Mouse (Mus musculus) activated CD4-positive, CD25-positive, alpha-beta regulatory T cell (primary cell): ENCODE results near the gene Gm30191. TPM values are rescaled to one million over a fixed set of nuclear protein-coding genes. Genes with fewer than 3 reads are reported as not detected.

Experiments
- polyA plus RNA-seq, 2 experiments: library from polyadenylated mRNA; unstranded; fragments of 100-300 nt; shearing (Covaris generic); gene quantifications; one replicate each; pipeline ENCODE4 v1.2.1; 2017

The Gm30191 gene
- not detected for polyA plus RNA-seq

DNA sequence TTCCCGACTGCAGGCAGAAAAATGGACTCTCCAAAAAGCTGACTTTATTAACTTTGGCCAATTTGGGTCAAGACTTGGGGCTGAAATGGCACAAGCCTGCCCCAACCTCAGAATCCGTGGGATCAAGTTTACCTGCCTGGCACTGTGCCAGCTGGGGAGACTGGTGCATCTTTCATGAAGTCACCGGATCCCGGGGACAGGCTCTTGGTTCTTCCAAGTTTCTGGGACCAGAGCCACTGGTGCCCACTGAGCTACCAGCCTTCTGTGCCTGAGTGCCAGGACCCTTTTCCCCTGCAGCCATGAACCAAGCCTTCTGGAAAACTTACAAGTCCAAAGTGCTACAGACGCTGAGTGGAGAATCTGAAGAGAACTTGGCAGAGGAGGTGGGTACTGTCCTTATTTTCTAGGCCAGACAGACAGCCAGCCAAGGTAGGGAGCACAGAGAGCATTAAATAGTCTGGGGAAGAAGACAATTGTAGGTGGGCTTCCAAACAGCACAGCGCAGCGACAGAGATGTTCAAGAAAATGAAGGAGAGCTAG, at the start of gene Gm30191:
Gene Gm30191 (plus strand): TSS at position 217 of the 540 bp plus-strand sequence.

DNA sequence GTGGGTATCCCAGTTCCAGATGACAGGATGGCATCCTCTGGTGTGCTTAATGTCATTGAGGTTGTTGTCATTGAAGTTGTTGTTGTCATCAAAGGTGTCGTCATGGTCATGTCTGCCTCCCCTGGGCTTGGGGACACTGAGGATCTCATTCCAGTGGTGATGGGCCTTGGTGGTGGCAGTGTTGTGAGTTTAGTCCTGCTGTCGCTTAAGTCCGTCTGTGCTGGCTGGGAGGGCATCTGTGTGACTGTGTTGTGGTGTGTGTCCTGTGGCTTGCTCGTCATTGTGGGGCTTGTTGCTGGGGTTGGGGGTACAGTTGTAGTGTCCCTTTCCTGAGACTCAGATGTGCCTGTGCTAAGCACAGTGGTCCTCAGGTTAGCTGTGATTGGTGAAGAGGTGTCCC, 43.8 kb upstream of the Gm30191 start, which contains the start of gene Gm7534:
Gene Gm7534 (minus strand): TSS at position 101 of the 400 bp plus-strand sequence.

DNA sequence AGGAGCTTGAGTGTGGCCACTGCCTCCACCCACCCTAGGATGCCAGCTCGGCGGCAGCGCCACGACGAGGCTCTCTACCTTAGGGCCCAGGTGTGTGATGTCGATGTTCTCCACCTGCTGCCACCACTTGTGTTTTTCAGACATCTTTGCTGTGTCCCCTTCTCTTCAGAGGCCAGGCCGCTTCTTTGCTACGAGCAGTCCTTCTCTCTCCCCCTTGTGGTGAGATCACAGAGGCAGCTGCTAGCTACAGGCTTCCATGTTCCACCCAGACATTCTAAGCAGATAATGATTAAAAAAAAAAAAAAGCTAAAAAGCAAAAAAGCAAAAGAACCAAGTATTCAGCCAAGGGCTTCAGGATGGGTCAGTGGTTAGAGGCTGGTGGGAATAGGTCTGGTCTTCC, 19.5 kb upstream of the Gm30191 start, which contains the start of gene Catsper4:
Gene Catsper4 (minus strand): TSS at position 190 of the 400 bp plus-strand sequence.

DNA sequence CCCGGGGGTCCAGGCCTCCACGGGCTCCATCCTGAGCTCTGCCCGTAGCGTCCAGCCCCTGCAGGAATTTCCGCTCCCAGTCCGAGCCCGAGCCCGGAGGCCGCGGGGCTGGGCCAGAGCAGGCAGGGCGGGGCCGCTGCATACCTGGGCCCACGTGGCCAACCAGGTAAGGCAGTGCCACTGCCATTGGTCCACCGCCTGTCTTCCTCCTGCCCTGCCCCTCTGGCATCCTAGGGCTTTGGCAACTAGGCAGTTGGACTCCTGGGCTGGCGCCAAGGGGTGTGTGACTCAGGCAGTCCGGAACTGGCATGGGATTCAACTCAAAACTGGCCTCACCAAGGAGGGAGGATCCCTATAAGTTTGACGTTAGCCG, 8.5 kb upstream of the Gm30191 start, which contains the start of gene Cnksr1:
Gene Cnksr1 (minus strand): TSS at position 121 of the 373 bp plus-strand sequence.

DNA sequence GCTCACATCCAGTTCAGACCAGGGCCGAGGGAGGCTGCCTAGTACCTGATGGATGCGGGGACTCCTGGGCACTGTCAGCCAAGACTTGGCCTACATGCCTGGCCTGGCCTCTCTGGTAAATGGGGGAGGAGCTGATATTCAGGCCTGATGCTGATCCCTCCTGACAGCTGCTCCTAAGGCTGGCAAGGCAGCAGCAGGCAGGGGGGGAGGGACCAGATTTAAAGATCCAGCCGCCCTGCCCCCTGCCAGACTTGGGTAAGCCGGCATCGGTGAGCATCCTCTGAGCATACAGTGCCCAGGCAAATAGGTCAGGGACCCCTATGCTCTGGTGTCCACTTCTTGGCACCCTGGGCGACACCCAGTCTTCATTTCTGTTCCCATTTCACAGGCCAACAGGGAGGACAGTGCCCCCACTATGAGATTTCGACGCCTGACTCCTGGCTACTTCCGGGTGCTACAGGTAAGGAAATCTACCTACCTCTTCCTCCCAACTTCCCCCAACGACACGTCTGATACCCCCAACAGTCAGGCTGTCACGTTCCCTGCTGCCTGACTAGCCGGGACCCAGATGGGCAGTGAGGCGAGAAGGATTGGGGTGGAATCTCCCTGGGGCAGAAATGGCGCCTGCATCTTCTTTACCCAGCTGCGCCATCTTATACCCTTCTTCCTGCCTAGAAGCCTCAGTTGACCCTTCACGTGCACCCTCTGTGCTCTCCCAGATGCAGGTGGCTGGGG, 3.1 kb upstream of the Gm30191 start, which contains the start of gene E130218I03Rik:
Gene E130218I03Rik (plus strand): TSS at position 147 of the 735 bp plus-strand sequence.

DNA sequence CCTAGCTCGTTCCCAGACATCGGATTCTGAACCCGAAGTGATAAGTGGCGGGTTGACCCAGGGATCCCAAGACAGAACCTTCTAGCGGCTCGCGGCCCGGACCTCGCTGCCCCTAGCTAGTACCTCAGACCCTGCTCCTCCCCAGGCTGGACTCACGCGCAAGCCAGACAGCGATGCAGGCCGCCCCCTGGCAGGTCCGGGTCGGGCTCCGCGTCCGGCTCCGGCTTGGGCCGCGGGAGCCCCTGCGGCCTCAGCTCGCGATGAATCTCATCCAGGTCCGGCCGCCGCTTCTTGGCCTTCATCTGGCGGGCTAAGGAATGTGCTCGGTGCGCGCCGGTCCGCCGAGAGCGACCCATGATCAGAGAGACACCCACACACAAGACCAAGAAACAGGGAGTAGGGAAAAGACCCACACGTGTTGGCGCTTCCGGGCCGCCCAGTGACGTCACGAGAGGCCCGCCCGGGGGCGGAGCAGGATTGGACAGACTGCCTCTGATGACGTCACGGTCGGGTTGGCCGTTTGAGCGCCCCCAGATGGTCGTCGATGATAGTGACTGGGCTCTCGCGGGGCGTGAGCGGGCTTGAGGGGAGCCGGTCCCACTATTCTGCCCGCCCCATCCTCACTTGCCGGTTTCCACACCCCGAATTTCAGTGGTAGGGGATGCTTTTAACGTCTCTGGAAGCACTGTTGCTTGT, 1.4 kb upstream of the Gm30191 start, which contains the start of gene Zfp593:
Gene Zfp593 (minus strand): TSS at position 445 of the 696 bp plus-strand sequence.

DNA sequence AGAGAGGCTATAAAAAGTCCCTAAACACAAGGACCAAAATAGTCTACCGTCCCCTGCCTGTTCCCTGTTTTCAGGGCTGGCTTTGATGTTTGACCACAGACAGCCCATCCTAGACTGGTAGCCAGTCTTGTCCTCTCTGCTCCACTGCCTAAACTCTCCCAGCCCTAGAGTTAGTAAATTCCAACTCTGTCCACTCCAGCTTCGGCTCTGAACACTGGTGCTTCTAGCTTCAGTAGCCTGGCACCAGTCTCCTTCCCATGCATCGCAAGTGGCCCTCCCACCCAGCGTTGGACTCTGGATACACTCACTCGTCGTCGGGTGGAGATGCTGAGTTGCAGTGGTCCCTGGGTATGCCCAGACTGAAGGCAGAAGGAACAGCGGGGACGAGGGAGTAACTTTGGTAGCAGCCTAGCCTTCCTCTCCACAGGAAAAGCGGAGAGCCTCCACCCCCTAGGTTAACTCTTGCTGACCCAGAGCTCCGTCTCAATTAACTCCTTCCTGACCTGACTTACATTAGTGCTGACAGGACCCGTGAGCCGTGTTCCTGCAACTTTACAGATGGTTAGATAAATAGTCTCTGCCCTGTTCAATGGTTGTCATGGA, 7.1 kb downstream of the Gm30191 start, which contains the start of gene Grrp1:
Gene Grrp1 (minus strand): TSS at position 385 of the 603 bp plus-strand sequence.

DNA sequence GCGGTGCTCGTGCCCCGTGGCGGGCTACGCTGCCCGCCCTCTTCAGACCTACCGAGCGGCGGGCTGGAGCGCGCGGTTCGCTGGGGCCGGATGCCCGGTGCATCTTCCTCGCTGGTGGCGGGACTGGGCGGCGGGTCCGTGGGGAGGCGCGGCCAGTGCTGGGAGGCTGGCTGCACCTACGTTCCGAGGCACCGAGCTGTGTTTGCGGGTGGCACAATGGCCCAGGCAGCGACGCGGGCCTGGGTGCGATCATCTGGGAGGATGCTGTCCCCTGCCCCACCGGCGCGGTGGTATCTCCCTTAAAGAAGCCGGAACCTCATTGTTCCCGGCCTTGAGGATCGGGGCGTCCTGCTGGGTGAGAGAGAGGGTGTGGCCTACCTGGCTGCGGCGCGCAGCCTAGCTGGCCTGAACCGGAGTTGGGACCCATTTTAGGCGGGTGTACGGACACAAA, 40.9 kb downstream of the Gm30191 start, which contains the start of gene Pdik1l:
Gene Pdik1l (minus strand): TSS at position 321 of the 451 bp plus-strand sequence.

Other genes starting within 250 kb of the Gm30191 start
- 10 to 100 TPM; 26.9 to 27.6 TPM for gene Dhdds, start 246.0 kb upstream of the Gm30191 start, polyA plus RNA-seq
- not detected for gene Lin28a, start 228.1 kb upstream of the Gm30191 start, polyA plus RNA-seq
- 1 to 10 TPM; 1.4 to 1.9 TPM for gene Zfp683, start 193.1 kb upstream of the Gm30191 start, polyA plus RNA-seq
- 10 to 100 TPM; 18.4 to 30.3 TPM for gene Crybg2, start 186.1 kb upstream of the Gm30191 start, polyA plus RNA-seq
- 1,000 to 10,000 TPM; 3,692 to 4,204 TPM for gene Cd52, start 151.9 kb upstream of the Gm30191 start, polyA plus RNA-seq
- gene Ubxn11, start 144.4 kb upstream of the Gm30191 start, polyA plus RNA-seq: 10 to 100 TPM; 49.3 to 59.8 TPM
- gene Sh3bgrl3, start 118.1 kb upstream of the Gm30191 start, polyA plus RNA-seq: 1,000 to 10,000 TPM; 1,591 to 1,837 TPM
- gene Cep85, start 59.8 kb upstream of the Gm30191 start, polyA plus RNA-seq: 10 to 100 TPM; 56.4 to 68.4 TPM
- gene Gm7534, start 43.9 kb upstream of the Gm30191 start, polyA plus RNA-seq: not detected
- gene Catsper4, start 19.6 kb upstream of the Gm30191 start, polyA plus RNA-seq: not detected
- gene Cnksr1, start 8.5 kb upstream of the Gm30191 start, polyA plus RNA-seq: under 1 TPM in 1 of 2 experiments, not detected in 1; 0.53 TPM
- gene E130218I03Rik, start 3.3 kb upstream of the Gm30191 start, polyA plus RNA-seq: 1 to 10 TPM; 4.5 to 8.3 TPM
- 10 to 100 TPM; 16.5 to 19.2 TPM for gene Zfp593, start 1.3 kb upstream of the Gm30191 start, polyA plus RNA-seq
- not detected for gene Grrp1, start 7.2 kb downstream of the Gm30191 start, polyA plus RNA-seq
- 10 to 100 TPM; 21.6 to 22.1 TPM for gene Pdik1l, start 41.0 kb downstream of the Gm30191 start, polyA plus RNA-seq
- gene Trim63, start 68.2 kb downstream of the Gm30191 start, polyA plus RNA-seq: not detected
- under 1 TPM; 0.39 TPM for gene Slc30a2, start 96.2 kb downstream of the Gm30191 start, polyA plus RNA-seq
- 1 to 10 TPM in 1 of 2 experiments, under 1 TPM in 1; 0.68 to 1.3 TPM for gene Extl1, start 136.9 kb downstream of the Gm30191 start, polyA plus RNA-seq
- gene Pafah2, start 149.4 kb downstream of the Gm30191 start, polyA plus RNA-seq: under 1 TPM; 0.22 to 0.99 TPM
- 100 to 1,000 TPM; 186 to 210 TPM for gene Stmn1, start 221.4 kb downstream of the Gm30191 start, polyA plus RNA-seq
- 10 to 100 TPM; 21.1 to 21.6 TPM for gene Paqr7, start 249.8 kb downstream of the Gm30191 start, polyA plus RNA-seq